Mouse (Mus musculus) heart, postnatal 0 days (tissue): Measurements from ENCODE around the gene Ngef. TPM values are rescaled to one million over a fixed set of nuclear protein-coding genes. Genes with fewer than 3 reads are reported as not detected.
A peak's percentile ranks its signal among the peaks of the same experiment; 100 is the strongest.

Experiments used
- ATAC-seq: fragments of 200-750 bp; cut with Nextera tagmentation; 2 replicates; pipeline ENCODE4 v1.8.0; 2017; ENCODE audit warnings: low read depth, moderate number of reproducible peaks, moderate library complexity; ENCODE audit not compliant: insufficient read depth
- DNase-seq: peaks from one replicate; pipeline ENCODE4 v3.0.0-alpha.2; 2016; ENCODE audit warnings: low spot score
- H3K27ac ChIP-seq: fragments of 300-500 bp; sonication (generic); 2 replicates; pipeline ENCODE4 v1.5.1; 2014; ENCODE audit warnings: low read depth, mild to moderate bottlenecking
- H3K27me3 ChIP-seq: fragments of 300-500 bp; sonication (generic); 2 replicates; pipeline ENCODE4 v1.6.1; 2014; ENCODE audit warnings: low read length, mixed read lengths; ENCODE audit not compliant: control insufficient read depth, insufficient read depth
- H3K36me3 ChIP-seq: fragments of 300-500 bp; sonication (generic); replicated peaks from 2 replicates; pipeline ENCODE4 v1.6.1; 2014; ENCODE audit warnings: low read length, mixed read lengths; ENCODE audit not compliant: control insufficient read depth, insufficient read depth
- H3K4me1 ChIP-seq: fragments of 300-500 bp; sonication (generic); 2 replicates; pipeline ENCODE4 v1.6.1; 2014; ENCODE audit warnings: antibody characterized with exemption; ENCODE audit not compliant: control insufficient read depth, insufficient read depth
- H3K4me2 ChIP-seq: fragments of 300-500 bp; sonication (generic); 2 replicates; pipeline ENCODE4 v1.6.1; 2014; ENCODE audit warnings: low read depth, mild to moderate bottlenecking, low read length, moderate library complexity
- H3K4me3 ChIP-seq: fragments of 300-500 bp; sonication (generic); 2 replicates; pipeline ENCODE4 v1.5.1; 2014; ENCODE audit warnings: low read depth, low read length
- H3K9ac ChIP-seq: fragments of 300-500 bp; sonication (generic); replicated peaks from 2 replicates; pipeline ENCODE4 v1.6.1; 2014; ENCODE audit warnings: low read depth, low read length, mixed read lengths
- H3K9me3 ChIP-seq: fragments of 300-500 bp; sonication (generic); replicated peaks from 2 replicates; pipeline ENCODE4 v1.6.1; 2016; ENCODE audit warnings: low read length; ENCODE audit not compliant: control insufficient read depth
- CTCF ChIP-seq: IDR thresholded peaks from 2 replicates; pipeline ENCODE4 v1.5.1; 2016; ENCODE audit warnings: antibody characterized with exemption, control low read depth, low read depth
- EP300 ChIP-seq: IDR thresholded peaks from 2 replicates; pipeline ENCODE4 v1.6.1; 2016; ENCODE audit warnings: antibody characterized with exemption, low read depth
- WGBS: fragments of 180-500 bp; shearing (Covaris S2); extraction: QIAGEN DNeasy Blood & Tissue Kit; methylation state at CpG from one replicate; pipeline ENCODE4 v1.1.7; 2014; 5-methylcytosine and 5-hydroxymethylcytosine counted together
- polyA plus RNA-seq: library from polyadenylated mRNA; unstranded; fragments of >200 nt; fragmentation: Nextera tagmentation; extraction: Ambion mirVana; gene quantifications from 2 replicates; pipeline ENCODE4 v1.2.1, GENCODE M21; 2015
- total RNA-seq: library from RNA; depleted of rRNA; stranded (reverse); fragments of >200 nt; gene quantifications from 2 replicates; pipeline ENCODE4 v1.2.3, GENCODE M21; 2014; ENCODE audit warnings: low replicate concordance

Ngef gene
- total and polyA plus RNA-seq, 2 experiments from 2014 or later: 0.05 TPM; not detected in 1

GRCm38 (mm10) chr1:87614576-87615295 is 41.1 kb upstream of the Ngef start:
- H3K27ac ChIP-seq: no peak overlapping the region
- no peak for TF ChIP-seq EP300
- no peak for TF ChIP-seq CTCF
- H3K4me1 ChIP-seq: no peaks in the 10 kb centered on the region
- H3K9me3 ChIP-seq: no peaks in the 10 kb centered on the region
- DNase-seq (no peak), ATAC-seq (no peak)
- H3K9ac ChIP-seq: no peak overlapping the region
- WGBS: 68% methylated on average over 2 of the region's 2 CpGs
- no peak overlapping the region for H3K4me3 ChIP-seq
- no peaks in the 10 kb centered on the region for H3K36me3 ChIP-seq
- H3K27me3 ChIP-seq: no peaks in the 10 kb centered on the region
- H3K4me2 ChIP-seq: no peak overlapping the region

- no peaks in the 10 kb centered on the region for H3K27me3 ChIP-seq
- TF ChIP-seq EP300: no peak
- TF ChIP-seq CTCF: peak; percentile 60
- WGBS: 36% methylated on average over 7 of the region's 7 CpGs
- ATAC-seq (no peak), DNase-seq (no peak)
- no peak overlapping the region for H3K4me3 ChIP-seq
- H3K4me2 ChIP-seq: no peak overlapping the region
- no peak overlapping the region for H3K27ac ChIP-seq
- H3K9me3 ChIP-seq: no peaks in the 10 kb centered on the region
- no peaks in the 10 kb centered on the region for H3K4me1 ChIP-seq
- H3K9ac ChIP-seq: no peak overlapping the region
- H3K36me3 ChIP-seq: no peaks in the 10 kb centered on the region
Observed at GRCm38 (mm10) chr1:87608416-87609046, 34.9 kb upstream of the Ngef start.

GRCm38 (mm10) chr1:87607385-87608091 is 33.9 kb upstream of the Ngef start:
- H3K4me2 ChIP-seq: no peak overlapping the region
- H3K4me3 ChIP-seq: no peak overlapping the region
- ATAC-seq (no peak), DNase-seq (no peak)
- no peaks in the 10 kb centered on the region for H3K4me1 ChIP-seq
- WGBS: 75% methylated on average over 21 of the region's 21 CpGs
- no peaks in the 10 kb centered on the region for H3K36me3 ChIP-seq
- no peak overlapping the region for H3K9ac ChIP-seq
- H3K27ac ChIP-seq: no peak overlapping the region
- H3K27me3 ChIP-seq: no peaks in the 10 kb centered on the region
- H3K9me3 ChIP-seq: no peaks in the 10 kb centered on the region
- TF ChIP-seq EP300: no peak
- TF ChIP-seq CTCF: no peak

- no peaks in the 10 kb centered on the region for H3K36me3 ChIP-seq
- H3K4me2 ChIP-seq: no peak overlapping the region
- no peak overlapping the region for H3K4me3 ChIP-seq
- no peak overlapping the region for H3K9ac ChIP-seq
- 64% methylated on average over 2 of the region's 2 CpGs for WGBS
- no peak overlapping the region for H3K27ac ChIP-seq
- H3K27me3 ChIP-seq: no peaks in the 10 kb centered on the region
- H3K4me1 ChIP-seq: no peaks in the 10 kb centered on the region
- ATAC-seq (no peak), DNase-seq (no peak)
- H3K9me3 ChIP-seq: no peaks in the 10 kb centered on the region
- TF ChIP-seq EP300 (no peak), CTCF (no peak)
Observed at GRCm38 (mm10) chr1:87605296-87605695, 31.6 kb upstream of the Ngef start.

GRCm38 (mm10) chr1:87603389-87603788 is 29.7 kb upstream of the Ngef start:
- no peak overlapping the region for H3K9ac ChIP-seq
- no peaks in the 10 kb centered on the region for H3K27me3 ChIP-seq
- no peak overlapping the region for H3K4me3 ChIP-seq
- H3K36me3 ChIP-seq: no peaks in the 10 kb centered on the region
- no peak for DNase-seq
- H3K4me2 ChIP-seq: no peak overlapping the region
- TF ChIP-seq EP300: no peak
- no peak for TF ChIP-seq CTCF
- no peaks in the 10 kb centered on the region for H3K9me3 ChIP-seq
- H3K4me1 ChIP-seq: no peaks in the 10 kb centered on the region
- no peak overlapping the region for H3K27ac ChIP-seq
- no peak for ATAC-seq
- WGBS: 83% methylated on average over 5 of the region's 5 CpGs
